Mouse (Mus musculus): ENCODE measurements around the gene Phgdh. TPM values are rescaled to one million over a fixed set of nuclear protein-coding genes. Genes with fewer than 3 reads are reported as not detected.

The Phgdh gene
- polyA plus RNA-seq, 1 experiment from 2014 or later, result 168 TPM

DNA sequence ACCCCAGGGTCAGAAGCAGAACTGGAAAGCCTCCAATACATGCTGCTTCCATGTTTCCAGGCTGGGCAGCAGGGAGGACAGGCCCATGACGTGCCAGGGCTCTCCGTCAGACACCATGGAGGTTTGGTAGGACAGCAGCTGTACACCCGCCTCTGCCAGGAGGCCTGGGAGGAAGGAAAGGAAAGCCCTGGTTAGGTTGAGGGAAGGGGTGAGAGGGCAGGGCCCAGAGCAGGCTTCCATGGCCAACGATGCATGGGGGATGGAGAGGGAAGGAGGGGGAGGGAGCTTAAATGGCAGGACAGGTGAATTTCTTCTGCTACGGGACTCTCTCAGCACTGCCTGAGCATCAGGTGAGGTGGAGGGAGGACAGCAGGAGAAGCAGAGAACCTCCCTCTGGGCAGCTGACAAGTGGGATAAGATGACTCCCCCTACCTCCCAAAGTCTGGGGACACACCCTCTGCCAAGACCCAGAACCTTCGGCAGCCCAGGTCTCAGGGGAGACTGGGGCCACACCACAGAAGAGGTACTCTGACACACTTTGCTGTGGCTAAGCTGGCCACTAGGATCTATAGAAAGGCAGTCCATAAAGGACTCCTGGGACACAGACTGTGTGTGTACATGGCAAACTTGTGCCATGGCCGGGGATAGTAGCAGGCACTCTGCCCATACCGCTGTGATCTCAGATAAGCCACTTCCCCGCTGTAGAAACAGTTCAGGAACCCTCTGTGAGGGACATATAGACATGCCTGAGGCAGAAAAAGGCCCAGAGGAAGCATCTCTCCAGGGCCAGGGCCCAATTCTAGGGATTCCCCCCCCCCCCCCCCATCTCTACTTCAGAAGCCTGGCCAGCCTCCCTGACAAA, 26.3 kb downstream of the Phgdh start:
- Histone ChIP-seq H3K4me1 (replicated peaks; ENCODE audit: control insufficient read depth, insufficient read depth, low read length) (peaks cover 8% of the 10 kb centered on the region), H3K4me3 (replicated peaks; ENCODE audit: low read length) (no peak overlapping the region), H3K4me2 (ENCODE audit: low read length) (no peak overlapping the region), H3K27ac (ENCODE audit: low read length) (no peak overlapping the region), H3K36me3 (ENCODE audit: control insufficient read depth, insufficient read depth) (no peaks in the 10 kb centered on the region), H3K27me3 (replicated peaks; ENCODE audit: control insufficient read depth, insufficient read depth, low read length) (no peaks in the 10 kb centered on the region), H3K9me3 (ENCODE audit: control insufficient read depth, low read length) (no peaks in the 10 kb centered on the region), H3K9ac (replicated peaks; ENCODE audit: low read depth, low read length) (no peak overlapping the region)
- WGBS, result 81% methylated on average over 9 of the region's 9 CpGs
- 0 out of 2 replicates have a peak, but pooled peaks have one; percentile 5 for ATAC-seq

DNA sequence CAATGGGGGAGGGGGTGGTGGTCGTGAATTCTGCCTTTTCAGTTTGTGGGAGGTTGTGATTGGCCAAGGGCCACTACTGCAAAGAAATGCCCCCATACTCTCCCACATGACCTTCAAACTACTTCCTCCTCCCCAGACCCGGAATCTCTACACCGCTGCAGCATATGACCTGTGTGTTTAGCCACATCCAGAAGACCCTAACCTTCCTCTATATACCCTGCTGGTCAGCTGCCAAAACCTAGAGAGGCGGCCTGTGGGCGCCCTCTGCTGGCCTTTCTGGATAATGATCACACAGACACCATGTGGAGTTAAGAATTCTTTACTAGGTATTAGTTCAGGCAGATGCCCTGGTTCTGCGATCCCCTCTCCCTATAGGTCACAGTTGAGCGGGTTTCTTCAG, 26.9 kb downstream of the Phgdh start:
- H3K4me3 ChIP-seq (replicated peaks; ENCODE audit: low read length), result no peak overlapping the region
- H3K36me3 ChIP-seq (ENCODE audit: control insufficient read depth, insufficient read depth), result no peaks in the 10 kb centered on the region
- no peak overlapping the region for H3K9ac ChIP-seq (replicated peaks; ENCODE audit: low read depth, low read length)
- no peak overlapping the region for H3K4me2 ChIP-seq (ENCODE audit: low read length)
- H3K4me1 ChIP-seq (replicated peaks; ENCODE audit: control insufficient read depth, insufficient read depth, low read length), result peaks cover 8% of the 10 kb centered on the region
- 25% methylated on average over 7 of the region's 7 CpGs for WGBS
- H3K9me3 ChIP-seq (ENCODE audit: control insufficient read depth, low read length), result no peaks in the 10 kb centered on the region
- no peak overlapping the region for H3K27ac ChIP-seq (ENCODE audit: low read length)
- no peaks in the 10 kb centered on the region for H3K27me3 ChIP-seq (replicated peaks; ENCODE audit: control insufficient read depth, insufficient read depth, low read length)
- ATAC-seq, result peak; percentile 68

DNA sequence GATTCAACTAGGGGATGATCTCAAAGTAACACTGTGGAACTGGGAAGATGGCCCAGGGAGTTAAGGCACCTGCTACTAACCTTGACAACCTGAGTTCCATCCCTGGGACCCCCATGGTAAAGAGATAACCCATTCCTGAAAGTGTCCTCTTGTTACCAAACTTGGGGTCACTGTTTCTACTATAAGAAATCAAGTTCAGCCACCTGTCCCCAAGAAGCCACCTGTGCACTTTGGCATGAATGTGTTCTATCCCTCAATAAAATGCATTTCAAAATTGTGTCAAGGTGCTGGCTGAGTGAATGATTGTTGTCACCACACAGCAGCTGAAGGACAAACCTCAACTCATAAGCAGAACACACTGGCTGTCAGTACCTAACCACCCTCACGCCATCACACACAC, 29.3 kb downstream of the Phgdh start:
- no peak overlapping the region for H3K4me3 ChIP-seq (replicated peaks; ENCODE audit: low read length)
- WGBS, result 93% methylated on average over 1 of the region's 1 CpGs
- no peaks in the 10 kb centered on the region for H3K9me3 ChIP-seq (ENCODE audit: control insufficient read depth, low read length)
- no peak overlapping the region for H3K27ac ChIP-seq (ENCODE audit: low read length)
- ATAC-seq, result no peak
- H3K4me2 ChIP-seq (ENCODE audit: low read length), result no peak overlapping the region
- H3K36me3 ChIP-seq (ENCODE audit: control insufficient read depth, insufficient read depth), result no peaks in the 10 kb centered on the region
- H3K9ac ChIP-seq (replicated peaks; ENCODE audit: low read depth, low read length), result no peak overlapping the region
- no peaks in the 10 kb centered on the region for H3K4me1 ChIP-seq (replicated peaks; ENCODE audit: control insufficient read depth, insufficient read depth, low read length)
- no peaks in the 10 kb centered on the region for H3K27me3 ChIP-seq (replicated peaks; ENCODE audit: control insufficient read depth, insufficient read depth, low read length)

DNA sequence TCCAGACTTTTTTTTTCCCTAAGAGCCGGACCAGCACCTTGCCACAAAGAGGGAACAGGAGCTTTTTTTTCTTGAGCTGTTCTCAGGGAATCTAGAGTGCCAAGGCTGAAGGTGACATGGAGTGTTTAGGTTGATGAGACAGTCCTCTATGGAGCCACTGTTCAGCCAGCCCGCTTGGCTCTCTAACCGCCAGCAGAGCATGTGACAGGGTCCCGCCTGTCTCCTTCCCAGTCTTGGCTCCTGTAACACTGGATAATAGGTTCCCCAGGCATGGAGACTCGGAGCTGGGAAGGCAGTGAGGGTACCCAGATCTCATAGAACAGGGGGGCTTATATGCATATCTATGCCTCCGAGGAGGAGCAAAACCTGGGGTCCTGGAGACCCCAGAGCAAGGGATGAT, 31.2 kb downstream of the Phgdh start:
- Histone ChIP-seq H3K36me3 (ENCODE audit: control insufficient read depth, insufficient read depth) (no peaks in the 10 kb centered on the region), H3K4me2 (ENCODE audit: low read length) (no peak overlapping the region), H3K27ac (ENCODE audit: low read length) (no peak overlapping the region), H3K9ac (replicated peaks; ENCODE audit: low read depth, low read length) (no peak overlapping the region), H3K4me3 (replicated peaks; ENCODE audit: low read length) (no peak overlapping the region), H3K27me3 (replicated peaks; ENCODE audit: control insufficient read depth, insufficient read depth, low read length) (no peaks in the 10 kb centered on the region), H3K9me3 (ENCODE audit: control insufficient read depth, low read length) (no peaks in the 10 kb centered on the region), H3K4me1 (replicated peaks; ENCODE audit: control insufficient read depth, insufficient read depth, low read length) (no peaks in the 10 kb centered on the region)
- no peak for ATAC-seq
- WGBS, result 76% methylated on average over 6 of the region's 6 CpGs

DNA sequence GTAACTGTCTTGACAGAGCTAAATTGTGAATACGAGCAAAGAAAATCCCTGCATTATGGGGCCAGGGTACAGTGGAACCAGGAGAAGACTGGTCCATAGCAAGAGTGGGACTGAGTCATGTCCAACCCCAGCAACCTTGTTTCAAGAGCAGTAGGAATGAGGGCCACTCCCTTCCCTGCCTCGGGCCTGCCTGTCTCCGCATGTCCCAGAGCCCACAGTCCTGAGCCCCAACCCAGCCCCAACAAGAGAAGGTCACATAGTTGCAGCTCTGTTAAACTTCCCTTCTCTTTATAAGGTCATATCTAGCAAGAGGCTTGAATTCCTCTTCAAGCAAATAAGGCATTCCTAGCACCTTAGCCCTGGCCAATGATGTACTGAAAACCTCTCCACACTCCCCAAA, 38.0 kb downstream of the Phgdh start:
- Histone ChIP-seq H3K4me2 (ENCODE audit: low read length) (no peak overlapping the region), H3K27me3 (replicated peaks; ENCODE audit: control insufficient read depth, insufficient read depth, low read length) (no peaks in the 10 kb centered on the region), H3K4me3 (replicated peaks; ENCODE audit: low read length) (no peak overlapping the region), H3K4me1 (replicated peaks; ENCODE audit: control insufficient read depth, insufficient read depth, low read length) (no peaks in the 10 kb centered on the region), H3K27ac (ENCODE audit: low read length) (no peak overlapping the region), H3K9ac (replicated peaks; ENCODE audit: low read depth, low read length) (no peak overlapping the region), H3K36me3 (ENCODE audit: control insufficient read depth, insufficient read depth) (no peaks in the 10 kb centered on the region), H3K9me3 (ENCODE audit: control insufficient read depth, low read length) (no peaks in the 10 kb centered on the region)
- WGBS, result 93% methylated on average over 3 of the region's 3 CpGs
- ATAC-seq, result no peak

DNA sequence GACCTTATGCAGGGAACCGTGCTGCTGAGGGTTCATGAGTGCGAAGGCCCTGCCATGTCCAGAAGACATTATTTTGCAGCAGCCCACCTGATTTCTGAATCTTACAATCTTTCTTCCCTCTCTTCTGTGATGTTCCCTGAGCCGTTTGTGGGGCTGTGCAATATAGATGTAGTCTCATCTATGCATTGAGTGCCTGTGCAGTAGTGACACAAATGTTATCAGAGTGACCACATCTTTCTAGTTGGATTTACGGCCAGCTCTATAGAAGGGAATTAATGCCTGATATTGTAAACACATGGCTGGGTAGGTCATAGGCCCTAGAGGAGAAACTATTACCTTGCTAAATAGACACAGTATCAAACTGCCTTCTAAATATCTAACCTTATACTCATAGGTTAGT, 39.5 kb downstream of the Phgdh start:
- no peaks in the 10 kb centered on the region for H3K27me3 ChIP-seq (replicated peaks; ENCODE audit: control insufficient read depth, insufficient read depth, low read length)
- H3K27ac ChIP-seq (ENCODE audit: low read length), result no peak overlapping the region
- no peak overlapping the region for H3K9ac ChIP-seq (replicated peaks; ENCODE audit: low read depth, low read length)
- WGBS, result 88% methylated on average over 4 of the region's 4 CpGs
- no peak overlapping the region for H3K4me2 ChIP-seq (ENCODE audit: low read length)
- no peaks in the 10 kb centered on the region for H3K4me1 ChIP-seq (replicated peaks; ENCODE audit: control insufficient read depth, insufficient read depth, low read length)
- H3K36me3 ChIP-seq (ENCODE audit: control insufficient read depth, insufficient read depth), result no peaks in the 10 kb centered on the region
- ATAC-seq, result no peak
- no peak overlapping the region for H3K4me3 ChIP-seq (replicated peaks; ENCODE audit: low read length)
- no peaks in the 10 kb centered on the region for H3K9me3 ChIP-seq (ENCODE audit: control insufficient read depth, low read length)

DNA sequence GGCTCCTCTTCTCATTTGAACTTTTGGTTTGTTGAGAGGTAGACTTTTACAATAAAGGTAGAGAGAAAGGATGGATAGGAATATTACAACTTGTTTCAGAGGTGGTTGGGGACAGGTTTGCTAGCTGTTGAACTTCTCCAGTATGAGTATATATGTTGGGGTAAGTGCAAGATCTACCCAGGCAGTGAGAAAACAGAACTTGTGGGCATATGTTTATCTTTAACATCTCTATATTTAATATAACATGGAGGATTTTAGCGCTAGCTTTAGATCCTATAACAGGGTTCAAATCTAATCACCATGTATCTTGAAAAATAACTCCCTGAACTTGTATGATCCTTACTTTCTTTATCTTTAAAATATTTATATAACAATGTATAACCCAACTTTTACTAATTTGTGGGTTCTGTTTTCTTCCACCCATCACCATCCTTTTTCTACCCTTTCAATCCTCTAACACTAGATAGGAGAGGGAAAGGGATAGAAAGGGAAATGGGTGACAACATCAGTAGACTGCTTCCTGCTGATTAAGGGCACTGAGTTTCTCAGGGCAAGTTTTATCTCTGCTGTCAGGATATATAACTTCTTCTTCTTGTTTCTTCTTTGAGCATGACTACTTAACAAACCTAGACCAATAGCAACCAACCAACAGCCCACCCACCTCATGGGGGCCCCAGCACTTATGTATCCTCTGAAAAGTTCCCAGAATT, 40.2 kb downstream of the Phgdh start:
- no peak for ATAC-seq

DNA sequence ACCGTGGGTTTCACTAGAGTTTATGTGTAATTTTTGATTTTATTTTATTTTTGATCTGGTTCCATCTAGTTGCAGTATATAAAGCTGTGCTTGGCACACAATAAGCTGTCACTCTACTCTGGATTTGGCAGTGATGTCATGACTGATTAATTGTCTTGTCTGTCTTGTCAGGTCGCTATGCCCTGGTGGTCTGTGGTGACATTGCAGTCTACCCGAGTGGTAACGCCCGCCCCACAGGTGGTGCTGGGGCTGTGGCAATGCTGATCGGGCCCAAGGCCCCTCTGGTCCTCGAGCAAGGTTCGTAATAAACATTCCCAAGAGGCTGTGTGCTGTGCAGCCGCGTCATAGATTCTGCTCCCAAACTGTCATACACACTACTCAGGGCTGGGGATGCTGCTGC, 43.8 kb downstream of the Phgdh start:
- Histone ChIP-seq H3K9ac (replicated peaks; ENCODE audit: low read depth, low read length) (no peak overlapping the region), H3K9me3 (ENCODE audit: control insufficient read depth, low read length) (no peaks in the 10 kb centered on the region; the same call in 1 of the 2 replicates), H3K36me3 (ENCODE audit: control insufficient read depth, insufficient read depth) (no peaks in the 10 kb centered on the region), H3K27me3 (replicated peaks; ENCODE audit: control insufficient read depth, insufficient read depth, low read length) (no peaks in the 10 kb centered on the region), H3K27ac (ENCODE audit: low read length) (no peak overlapping the region), H3K4me2 (ENCODE audit: low read length) (no peak overlapping the region), H3K4me1 (replicated peaks; ENCODE audit: control insufficient read depth, insufficient read depth, low read length) (no peaks in the 10 kb centered on the region), H3K4me3 (replicated peaks; ENCODE audit: low read length) (no peak overlapping the region)
- WGBS, result 75% methylated on average over 10 of the region's 10 CpGs
- no peak for ATAC-seq

More for the DNA sequence above, 40.2 kb downstream of the Phgdh start:
- Histone ChIP-seq H3K9ac (replicated peaks; ENCODE audit: low read depth, low read length) (no peak overlapping the region), H3K4me1 (replicated peaks; ENCODE audit: control insufficient read depth, insufficient read depth, low read length) (no peaks in the 10 kb centered on the region), H3K27me3 (replicated peaks; ENCODE audit: control insufficient read depth, insufficient read depth, low read length) (no peaks in the 10 kb centered on the region), H3K4me2 (ENCODE audit: low read length) (no peak overlapping the region), H3K36me3 (ENCODE audit: control insufficient read depth, insufficient read depth) (no peaks in the 10 kb centered on the region), H3K4me3 (replicated peaks; ENCODE audit: low read length) (no peak overlapping the region), H3K9me3 (ENCODE audit: control insufficient read depth, low read length) (no peaks in the 10 kb centered on the region), H3K27ac (ENCODE audit: low read length) (no peak overlapping the region)
- 94% methylated on average over 1 of the region's 1 CpGs for WGBS

DNA sequence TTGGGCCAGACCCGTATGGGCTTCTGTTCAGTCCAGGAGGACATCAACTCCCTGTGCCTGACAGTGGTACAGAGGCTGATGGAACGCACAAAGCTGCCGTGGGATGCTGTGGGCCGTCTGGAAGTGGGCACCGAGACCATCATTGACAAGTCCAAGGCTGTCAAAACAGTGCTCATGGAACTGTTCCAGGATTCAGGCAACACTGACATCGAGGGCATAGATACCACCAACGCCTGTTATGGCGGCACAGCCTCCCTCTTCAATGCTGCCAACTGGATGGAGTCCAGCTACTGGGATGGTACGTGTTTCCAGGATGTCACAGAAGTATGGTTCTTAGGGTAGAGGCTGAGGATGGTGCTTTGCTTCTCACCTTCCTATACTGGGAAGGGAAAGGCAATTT, 48.7 kb downstream of the Phgdh start:
- Histone ChIP-seq H3K36me3 (ENCODE audit: control insufficient read depth, insufficient read depth) (no peaks in the 10 kb centered on the region), H3K27me3 (replicated peaks; ENCODE audit: control insufficient read depth, insufficient read depth, low read length) (no peaks in the 10 kb centered on the region), H3K4me2 (ENCODE audit: low read length) (no peak overlapping the region), H3K9ac (replicated peaks; ENCODE audit: low read depth, low read length) (no peak overlapping the region), H3K9me3 (ENCODE audit: control insufficient read depth, low read length) (peaks cover 2% of the 10 kb centered on the region), H3K4me3 (replicated peaks; ENCODE audit: low read length) (no peak overlapping the region), H3K4me1 (replicated peaks; ENCODE audit: control insufficient read depth, insufficient read depth, low read length) (no peaks in the 10 kb centered on the region), H3K27ac (ENCODE audit: low read length) (no peak overlapping the region)
- ATAC-seq, result no peak
- WGBS, result 77% methylated on average over 9 of the region's 9 CpGs
